ENCODE assay signal across 8 mouse cellular contexts in genomic region chr1:143903234-143903633, GRCm38 (mm10).
"Had no signal": no experiment of that assay in that cellular context is flagged by ENCODE, and none has a peak within 500 bp of the region (broad histone marks: within the 10 kb centered on the region; RNA-seq: fewer than 3 reads in every experiment).

No protein-coding gene starts in this region.

- DNase-seq: kidney, adult 11 months; kidney, adult 9 months; kidney, postnatal 36 days; lung, adult 18-20 months; lung, postnatal 10 days; midbrain, embryonic 14.5 days; right cerebral cortex, postnatal 25 days; thymus, postnatal 36 days had no signal
